Mouse (Mus musculus): ENCODE results near the gene Uri1.

Gene Uri1

DNA sequence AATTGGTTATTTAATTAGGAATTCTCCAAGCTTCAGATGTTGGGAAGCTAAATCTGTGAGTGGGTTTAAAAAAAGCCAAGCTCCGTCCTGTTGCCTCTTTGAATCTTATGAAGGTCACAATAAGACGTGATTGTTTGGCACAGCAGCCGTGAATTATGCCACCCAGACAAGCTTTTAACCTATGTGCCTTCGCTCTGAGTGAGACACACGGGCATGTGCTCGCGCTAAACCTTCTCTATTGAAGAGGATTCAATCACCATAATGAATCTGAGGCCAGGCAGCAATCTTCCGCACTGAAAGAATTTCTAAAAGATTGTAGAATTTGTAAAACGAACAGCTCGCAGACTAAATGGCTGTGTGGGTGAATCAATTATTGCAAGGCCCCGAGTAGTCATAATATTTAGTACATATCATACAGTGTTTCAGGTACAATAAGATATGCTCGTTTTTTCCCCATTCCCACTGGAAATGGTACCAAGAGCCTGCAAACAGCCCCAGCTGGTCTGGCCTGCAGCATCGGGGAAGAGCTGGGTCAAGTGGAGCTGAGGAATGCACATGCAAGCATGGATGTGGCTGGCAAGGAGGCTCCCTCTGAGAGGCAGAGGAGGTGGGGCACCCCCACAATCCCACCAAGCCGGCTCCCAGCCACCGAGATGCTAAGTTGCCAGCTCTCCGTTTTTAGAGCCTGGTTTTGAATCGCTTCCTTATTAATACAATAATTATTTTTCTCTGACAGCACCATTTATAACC lies 101.5 kb downstream of the Uri1 start:
- DNase-seq (ENCODE audit: low spot score): no peak

DNA sequence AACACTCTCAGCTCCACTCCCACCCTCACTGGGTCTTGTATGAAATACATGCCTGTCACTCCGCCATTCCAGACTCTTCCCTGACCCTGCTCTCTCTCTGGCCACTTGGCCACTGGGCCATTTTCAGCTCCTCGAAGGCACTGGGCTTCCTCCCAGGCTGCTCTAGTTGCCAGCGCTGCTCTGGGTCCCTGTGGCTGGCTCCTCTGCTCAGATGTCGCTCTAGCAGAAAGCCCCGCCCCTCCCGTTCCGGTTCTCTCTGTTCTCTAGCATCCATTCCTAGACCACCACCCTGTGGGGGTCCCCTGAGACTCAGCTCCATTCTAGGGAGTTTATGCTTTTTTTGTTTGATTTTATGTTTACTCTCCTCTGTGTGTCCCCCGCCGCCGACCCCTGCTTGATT lies 104.4 kb downstream of the Uri1 start:
- no peak for DNase-seq (ENCODE audit: low spot score)

DNA sequence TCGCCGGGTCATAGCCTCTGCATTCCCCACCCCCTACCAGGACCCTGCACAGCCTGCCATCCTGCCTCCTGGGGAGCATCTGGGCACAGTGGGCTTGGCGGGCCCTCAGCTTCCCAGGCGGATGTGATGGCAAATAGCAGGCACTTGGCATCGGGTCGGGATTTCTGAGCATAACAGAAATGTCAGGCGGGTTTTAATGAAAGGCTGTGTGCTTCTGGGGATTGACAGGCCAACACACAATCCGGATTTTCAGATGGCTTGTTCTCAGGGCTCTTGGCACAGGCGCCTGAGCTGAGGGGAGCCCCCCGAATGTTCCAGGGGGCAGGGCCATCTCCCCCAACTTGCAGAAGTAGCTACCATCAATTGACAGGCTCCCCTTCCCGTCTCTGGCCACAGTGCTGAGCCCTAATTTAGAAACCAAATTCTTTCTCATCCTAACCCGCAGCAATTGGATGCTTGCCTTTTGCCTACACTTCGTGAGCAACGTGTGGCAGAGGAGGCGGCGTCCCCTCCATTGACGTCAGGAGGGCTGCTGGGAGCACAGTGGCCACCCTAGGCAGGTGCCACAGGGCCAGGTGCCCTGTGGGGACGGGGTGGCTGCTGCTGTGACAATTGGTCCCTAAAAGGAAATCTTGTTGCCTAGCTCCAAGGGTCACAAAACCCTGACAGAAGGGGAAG lies 106.5 kb downstream of the Uri1 start:
- DNase-seq (ENCODE audit: low spot score): no peak

DNA sequence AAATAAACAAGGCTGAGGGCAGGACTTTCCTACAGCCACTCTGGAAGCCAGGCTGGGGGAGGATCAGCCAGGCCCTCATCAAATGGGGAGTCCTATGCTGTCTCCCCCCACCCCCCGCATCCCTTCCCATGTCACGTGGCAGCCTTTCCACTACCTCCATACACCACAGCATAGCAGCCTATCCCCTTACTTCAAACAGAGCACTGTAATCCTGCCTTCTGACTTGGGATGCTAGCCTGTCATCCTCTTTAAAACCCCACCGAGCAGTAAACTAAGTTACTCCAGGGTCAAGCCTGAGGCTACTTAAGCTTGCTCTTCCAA lies 111.6 kb downstream of the Uri1 start:
- no peak for DNase-seq (ENCODE audit: low spot score)

- no peak for DNase-seq (ENCODE audit: low spot score)
Observed at GRCm38 (mm10) chr7:37911114-37911801, 112.1 kb downstream of the Uri1 start.

DNA sequence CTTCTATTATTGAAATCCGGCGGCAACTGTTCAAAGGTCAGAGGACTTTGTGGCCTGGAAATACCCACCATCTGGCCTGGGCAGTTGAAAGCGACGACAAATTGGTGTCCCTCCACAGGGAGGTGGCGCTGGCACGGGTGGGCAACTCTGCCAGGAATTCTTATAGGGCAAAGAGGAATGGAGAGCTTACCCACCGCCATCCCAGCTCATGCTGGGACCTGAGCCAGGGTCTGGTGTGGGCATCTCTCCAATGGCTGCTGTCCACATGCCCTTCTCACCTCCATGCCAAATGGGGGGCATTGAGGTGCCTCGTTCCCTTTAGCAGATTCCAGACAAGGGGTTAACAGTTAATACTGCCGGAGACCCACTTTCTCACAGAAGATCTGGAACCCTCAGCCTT lies 113.2 kb downstream of the Uri1 start:
- no peak for DNase-seq (ENCODE audit: low spot score)

Data from T-cell, adult 2 months (primary cell).